Mouse (Mus musculus) liver, postnatal 0 days (tissue): ENCODE data around the gene Pax2. TPM values are rescaled to one million over a fixed set of nuclear protein-coding genes. Genes with fewer than 3 reads are reported as not detected.
A peak's percentile ranks its signal among the peaks of the same experiment; 100 is the strongest.

Experiments
- ATAC-seq: fragments of 200-750 bp; cut with Nextera tagmentation; 2 replicates; pipeline ENCODE4 v1.8.0; 2017; ENCODE audit warnings: mild to moderate bottlenecking, moderate library complexity
- DNase-seq: peaks from one replicate; pipeline ENCODE4 v3.0.0-alpha.2; 2016
- H3K27ac ChIP-seq: fragments of 300-500 bp; sonication (generic); 2 replicates; pipeline ENCODE4 v1.5.1; 2014; ENCODE audit warnings: antibody characterized with exemption, moderate library complexity, mild to moderate bottlenecking, low read depth
- H3K27me3 ChIP-seq: fragments of 300-500 bp; sonication (generic); 2 replicates; pipeline ENCODE4 v1.6.1; 2014; ENCODE audit warnings: low read length, control low read depth, mixed read lengths; ENCODE audit not compliant: insufficient read depth
- H3K36me3 ChIP-seq: fragments of 300-500 bp; sonication (generic); replicated peaks from 2 replicates; pipeline ENCODE4 v1.6.1; 2014; ENCODE audit warnings: mild to moderate bottlenecking, control low read depth, low read length, moderate library complexity, mixed read lengths; ENCODE audit not compliant: insufficient read depth
- H3K4me1 ChIP-seq: fragments of 300-500 bp; sonication (generic); 2 replicates; pipeline ENCODE4 v1.6.1; 2014; ENCODE audit warnings: antibody characterized with exemption, mild to moderate bottlenecking, control low read depth; ENCODE audit not compliant: insufficient read depth
- H3K4me2 ChIP-seq: fragments of 300-500 bp; sonication (generic); 2 replicates; pipeline ENCODE4 v1.6.1; 2014; ENCODE audit warnings: low read depth, mild to moderate bottlenecking, low read length, moderate library complexity, mixed read lengths
- H3K4me3 ChIP-seq: fragments of 300-500 bp; sonication (generic); 2 replicates; pipeline ENCODE4 v1.5.1; 2014; ENCODE audit warnings: low read depth, low read length
- H3K9ac ChIP-seq: fragments of 300-500 bp; sonication (generic); replicated peaks from 2 replicates; pipeline ENCODE4 v1.6.1; 2014; ENCODE audit warnings: mild to moderate bottlenecking, moderate library complexity
- H3K9me3 ChIP-seq: fragments of 300-500 bp; sonication (generic); 2 replicates; pipeline ENCODE4 v1.6.1; 2016; ENCODE audit warnings: mild to moderate bottlenecking, control low read depth, low read length, mixed read lengths
- CTCF ChIP-seq: sonication (generic); IDR thresholded peaks from 2 replicates; pipeline ENCODE4 v1.5.1; 2016; ENCODE audit warnings: antibody characterized with exemption, low read depth
- EP300 ChIP-seq: IDR thresholded peaks from 2 replicates; pipeline ENCODE4 v1.6.1; 2016; ENCODE audit warnings: antibody characterized with exemption, low read depth, mild to moderate bottlenecking
- WGBS: fragments of 180-500 bp; shearing (Covaris S2); extraction: QIAGEN DNeasy Blood & Tissue Kit; methylation state at CpG from one replicate; pipeline ENCODE4 v1.1.7; 2014; ENCODE audit not compliant: insufficient replicate concordance; 5-methylcytosine and 5-hydroxymethylcytosine counted together
- polyA plus RNA-seq: library from polyadenylated mRNA; unstranded; fragments of >200 nt; fragmentation: Nextera tagmentation; extraction: Ambion mirVana; gene quantifications from 2 replicates; pipeline ENCODE4 v1.2.1, GENCODE M21; 2015

The Pax2 gene
- polyA plus RNA-seq, 1 experiment from 2014 or later: not detected

- TF ChIP-seq CTCF: no peak
- TF ChIP-seq EP300: no peak
- 18% methylated on average over 3 of the region's 3 CpGs for WGBS
Observed at GRCm38 (mm10) chr19:44751551-44751950, 4.3 kb upstream of the Pax2 start.

GRCm38 (mm10) chr19:44752056-44752940 is 3.5 kb upstream of the Pax2 start:
- no peaks in the 10 kb centered on the region for H3K9me3 ChIP-seq
- H3K27me3 ChIP-seq: peaks cover 100% of the 10 kb centered on the region
- H3K4me3 ChIP-seq: no peak overlapping the region
- H3K9ac ChIP-seq: no peak overlapping the region
- no peaks in the 10 kb centered on the region for H3K36me3 ChIP-seq
- H3K4me2 ChIP-seq: no peak overlapping the region
- H3K27ac ChIP-seq: no peak overlapping the region
- TF ChIP-seq CTCF (no peak), EP300 (no peak)
- no peak for ATAC-seq
- peaks cover 8% of the 10 kb centered on the region for H3K4me1 ChIP-seq
- no peak for DNase-seq
- 7% methylated on average over 31 of the region's 31 CpGs for WGBS

More at GRCm38 (mm10) chr19:44751551-44751950, 4.3 kb upstream of the Pax2 start:
- H3K9ac ChIP-seq: no peak overlapping the region
- H3K4me1 ChIP-seq: peaks cover 4% of the 10 kb centered on the region; the same call in 1 of the 2 replicates
- ATAC-seq (no peak), DNase-seq (no peak)
- H3K4me3 ChIP-seq: no peak overlapping the region
- H3K27me3 ChIP-seq: peaks cover 99% of the 10 kb centered on the region
- no peak overlapping the region for H3K27ac ChIP-seq
- H3K9me3 ChIP-seq: no peaks in the 10 kb centered on the region
- no peaks in the 10 kb centered on the region for H3K36me3 ChIP-seq
- no peak overlapping the region for H3K4me2 ChIP-seq

GRCm38 (mm10) chr19:44753361-44753760 is 2.5 kb upstream of the Pax2 start:
- no peak overlapping the region for H3K9ac ChIP-seq
- ATAC-seq: no peak
- WGBS: 7% methylated on average over 14 of the region's 14 CpGs

GRCm38 (mm10) chr19:44754461-44755377 is 1.1 kb upstream of the Pax2 start:
- no peak for TF ChIP-seq EP300
- peak; percentile 78 for TF ChIP-seq CTCF
- Histone ChIP-seq H3K4me1 (peaks cover 9% of the 10 kb centered on the region), H3K27ac (no peak overlapping the region), H3K27me3 (peaks cover 99% of the 10 kb centered on the region), H3K4me3 (no peak overlapping the region), H3K9me3 (no peaks in the 10 kb centered on the region), H3K9ac (no peak overlapping the region), H3K4me2 (no peak overlapping the region), H3K36me3 (no peaks in the 10 kb centered on the region)
- ATAC-seq (no peak), DNase-seq (peak; percentile 56)
- WGBS: 3% methylated on average over 16 of the region's 16 CpGs

More at GRCm38 (mm10) chr19:44753361-44753760, 2.5 kb upstream of the Pax2 start:
- H3K4me2 ChIP-seq: no peak overlapping the region
- no peak overlapping the region for H3K27ac ChIP-seq
- H3K4me3 ChIP-seq: no peak overlapping the region
- peaks cover 9% of the 10 kb centered on the region for H3K4me1 ChIP-seq
- H3K9me3 ChIP-seq: no peaks in the 10 kb centered on the region
- no peaks in the 10 kb centered on the region for H3K36me3 ChIP-seq
- DNase-seq: no peak
- TF ChIP-seq EP300 (no peak), CTCF (no peak)
- peaks cover 100% of the 10 kb centered on the region for H3K27me3 ChIP-seq

GRCm38 (mm10) chr19:44755378-44755692 is 510 bp upstream of the Pax2 start:
- H3K27ac ChIP-seq: no peak overlapping the region
- TF ChIP-seq EP300 (no peak), CTCF (no peak)
- DNase-seq: no peak
- no peak for ATAC-seq
- H3K27me3 ChIP-seq: peaks cover 99% of the 10 kb centered on the region
- H3K9me3 ChIP-seq: no peaks in the 10 kb centered on the region
- 3% methylated on average over 13 of the region's 13 CpGs for WGBS
- H3K9ac ChIP-seq: no peak overlapping the region
- H3K4me2 ChIP-seq: no peak overlapping the region
- no peak overlapping the region for H3K4me3 ChIP-seq
- H3K4me1 ChIP-seq: peaks cover 9% of the 10 kb centered on the region
- no peaks in the 10 kb centered on the region for H3K36me3 ChIP-seq
